Comparison of ENCODE assay signal across 8 mouse cellular contexts in genomic region chr5:130171956-130172601, GRCm38 (mm10). TPM values are rescaled to one million over a fixed set of nuclear protein-coding genes. Genes with fewer than 3 reads are reported as not detected.
A peak's percentile ranks its signal among the peaks of the same experiment; 100 is the strongest.
DNase-seq lines count a peak whose midpoint lies in the region; ATAC-seq and TF ChIP-seq lines count a peak whose summit lies in the region.

No protein-coding gene starts in this region.

- H3K9me3 ChIP-seq in forebrain, embryonic 13.5 days (replicated peaks) = no peaks in the 10 kb centered on the region
- H3K9me3 ChIP-seq in limb, embryonic 13.5 days = no peaks in the 10 kb centered on the region
- no peaks in the 10 kb centered on the region for H3K9me3 ChIP-seq in midbrain, embryonic 12.5 days
- H3K9me3 ChIP-seq in stomach, embryonic 15.5 days = no peaks in the 10 kb centered on the region

- H3K27me3 ChIP-seq in forebrain, embryonic 13.5 days = no peaks in the 10 kb centered on the region
- H3K27me3 ChIP-seq in limb, embryonic 13.5 days = no peaks in the 10 kb centered on the region
- no peaks in the 10 kb centered on the region for H3K27me3 ChIP-seq in midbrain, embryonic 12.5 days
- H3K27me3 ChIP-seq in stomach, embryonic 15.5 days (replicated peaks) = no peaks in the 10 kb centered on the region

- no peak for DNase-seq in layer of hippocampus, adult 2 months (ENCODE audit: low spot score in 2 of 2)
- no peak for DNase-seq in layer of hippocampus, postnatal 10 days (ENCODE audit: low spot score in 2 of 2)
- DNase-seq in adrenal gland, adult 2 months = peak; percentile 73

- H3K4me3 ChIP-seq in layer of hippocampus, adult 2 months = peak overlapping the region; percentile 83
- H3K4me3 ChIP-seq in forebrain, embryonic 13.5 days = peak overlapping the region; percentile 91
- H3K4me3 ChIP-seq in limb, embryonic 13.5 days = peak overlapping the region; percentile 90
- peak overlapping the region; percentile 90 for H3K4me3 ChIP-seq in midbrain, embryonic 12.5 days
- peak overlapping the region; percentile 92 for H3K4me3 ChIP-seq in stomach, embryonic 15.5 days (replicated peaks)

- no peak for TF ChIP-seq CTCF in layer of hippocampus, adult 2 months (conservative IDR thresholded peaks at IDR 0.05)

- H3K4me1 ChIP-seq in forebrain, embryonic 13.5 days = peaks cover 19% of the 10 kb centered on the region
- peaks cover 23% of the 10 kb centered on the region for H3K4me1 ChIP-seq in limb, embryonic 13.5 days
- peaks cover 18% of the 10 kb centered on the region for H3K4me1 ChIP-seq in midbrain, embryonic 12.5 days
- H3K4me1 ChIP-seq in stomach, embryonic 15.5 days = peaks cover 12% of the 10 kb centered on the region

- H3K9ac ChIP-seq in forebrain, embryonic 13.5 days = peak overlapping the region; percentile 94
- peak overlapping the region; percentile 95 for H3K9ac ChIP-seq in limb, embryonic 13.5 days
- peak overlapping the region; percentile 90 for H3K9ac ChIP-seq in midbrain, embryonic 12.5 days (replicated peaks)
- H3K9ac ChIP-seq in stomach, embryonic 15.5 days = peak overlapping the region; percentile 72

- ATAC-seq in forebrain, embryonic 13.5 days = peak; percentile 46
- ATAC-seq in hematopoietic stem cell, adult 5-6 weeks (replicated peaks in 1 of 2; ENCODE audit: insufficient read depth in 1 of 2, low FRiP score in 2 of 2, low TSS enrichment in 1 of 2, low read depth in 1 of 2, poor library complexity in 2 of 2, severe bottlenecking in 2 of 2) = peak; percentile 70 to 75
- peak; percentile 10 for ATAC-seq in limb, embryonic 13.5 days (ENCODE audit: low FRiP score, low read depth)
- peak; percentile 41 for ATAC-seq in midbrain, embryonic 12.5 days (ENCODE audit: low FRiP score, low read depth)
- peak; percentile 3 for ATAC-seq in stomach, embryonic 15.5 days (ENCODE audit: insufficient read depth, low FRiP score, low read depth)

- WGBS in forebrain, embryonic 13.5 days = 1% methylated on average over 44 of the region's 46 CpGs
- 1% methylated on average over 41 of the region's 46 CpGs for WGBS in limb, embryonic 13.5 days
- under 1% methylated on average over 46 of the region's 46 CpGs for WGBS in midbrain, embryonic 12.5 days
- under 1% methylated on average over 37 of the region's 46 CpGs for WGBS in stomach, embryonic 15.5 days

- peak overlapping the region; percentile 98 for H3K27ac ChIP-seq in layer of hippocampus, adult 2 months
- H3K27ac ChIP-seq in forebrain, embryonic 13.5 days = peak overlapping the region; percentile 70
- H3K27ac ChIP-seq in limb, embryonic 13.5 days = peak overlapping the region; percentile 65; the same call in 1 of the 2 replicates
- H3K27ac ChIP-seq in midbrain, embryonic 12.5 days (replicated peaks) = peak overlapping the region; percentile 89
- H3K27ac ChIP-seq in stomach, embryonic 15.5 days = peak overlapping the region; percentile 86

- peak overlapping the region; percentile 68 for H3K4me2 ChIP-seq in forebrain, embryonic 13.5 days
- peak overlapping the region; percentile 83 for H3K4me2 ChIP-seq in limb, embryonic 13.5 days (replicated peaks)
- H3K4me2 ChIP-seq in midbrain, embryonic 12.5 days (replicated peaks) = peak overlapping the region; percentile 82
- peak overlapping the region; percentile 58 for H3K4me2 ChIP-seq in stomach, embryonic 15.5 days

- no peaks in the 10 kb centered on the region for H3K36me3 ChIP-seq in forebrain, embryonic 13.5 days (ENCODE audit: poor library complexity, severe bottlenecking)
- H3K36me3 ChIP-seq in limb, embryonic 13.5 days = no peaks in the 10 kb centered on the region
- no peaks in the 10 kb centered on the region for H3K36me3 ChIP-seq in midbrain, embryonic 12.5 days
- no peaks in the 10 kb centered on the region for H3K36me3 ChIP-seq in stomach, embryonic 15.5 days

RNA-seq across cellular contexts. Expression of gene Rabgef1, which starts 0.5 kb away (rescaled TPM):
- 10 to 100 TPM; 48.8 to 51.1 TPM for total RNA-seq in layer of hippocampus, adult 2 months (2021)
- total RNA-seq in layer of hippocampus, postnatal 10 days (2021) = 10 to 100 TPM; 31.8 to 38.1 TPM
- 10 to 100 TPM; 27.9 to 63.3 TPM for total RNA-seq in adrenal gland, adult 2 months (2021)
- polyA plus RNA-seq in adrenal gland, adult 2 months (2012; rRNA removed) = 19.7 and 32.9 TPM in 2 replicates
- polyA plus RNA-seq in forebrain, embryonic 13.5 days (2015; fragmentation: Nextera tagmentation; extraction: Ambion mirVana) = 32.8 and 34.6 TPM in 2 replicates
- 35.6 and 47.9 TPM in 2 replicates for total RNA-seq in hematopoietic stem cell, adult 5-6 weeks (2017)
- 25.8 and 26.6 TPM in 2 replicates for polyA plus RNA-seq in limb, embryonic 13.5 days (2015; fragmentation: Nextera tagmentation; extraction: Ambion mirVana)
- 33.1 and 36.9 TPM in 2 replicates for polyA plus RNA-seq in midbrain, embryonic 12.5 days (2016; fragmentation: Nextera tagmentation; extraction: Ambion mirVana)
- polyA plus RNA-seq in stomach, embryonic 15.5 days (2015; fragmentation: Nextera tagmentation; extraction: Ambion mirVana) = 26.6 and 29.2 TPM in 2 replicates

RNA-seq across cellular contexts. Expression of gene Kctd7, which starts 27.4 kb away (rescaled TPM):
- total RNA-seq in layer of hippocampus, adult 2 months (2021) = 10 to 100 TPM; 10.3 to 12.8 TPM
- 10 to 100 TPM; 13.1 to 14.0 TPM for total RNA-seq in layer of hippocampus, postnatal 10 days (2021)
- total RNA-seq in adrenal gland, adult 2 months (2021) = 10 to 100 TPM; 10.3 to 14.5 TPM
- 33.2 and 36.3 TPM in 2 replicates for polyA plus RNA-seq in adrenal gland, adult 2 months (2012; rRNA removed)
- polyA plus RNA-seq in forebrain, embryonic 13.5 days (2015; fragmentation: Nextera tagmentation; extraction: Ambion mirVana) = 8.3 and 8.9 TPM in 2 replicates
- total RNA-seq in hematopoietic stem cell, adult 5-6 weeks (2017) = 3.3 and 6.4 TPM in 2 replicates
- 6.7 and 7.0 TPM in 2 replicates for polyA plus RNA-seq in limb, embryonic 13.5 days (2015; fragmentation: Nextera tagmentation; extraction: Ambion mirVana)
- 8.3 and 9.3 TPM in 2 replicates for polyA plus RNA-seq in midbrain, embryonic 12.5 days (2016; fragmentation: Nextera tagmentation; extraction: Ambion mirVana)
- 4.8 and 5.4 TPM in 2 replicates for polyA plus RNA-seq in stomach, embryonic 15.5 days (2015; fragmentation: Nextera tagmentation; extraction: Ambion mirVana)

RNA-seq across cellular contexts. Expression of gene Tmem248, which starts 44.8 kb away (rescaled TPM):
- total RNA-seq in layer of hippocampus, adult 2 months (2021) = 10 to 100 TPM; 39.7 to 41.4 TPM
- 10 to 100 TPM; 36.1 to 37.0 TPM for total RNA-seq in layer of hippocampus, postnatal 10 days (2021)
- 10 to 100 TPM; 66.7 to 78.7 TPM for total RNA-seq in adrenal gland, adult 2 months (2021)
- 45.8 and 51.1 TPM in 2 replicates for polyA plus RNA-seq in adrenal gland, adult 2 months (2012; rRNA removed)
- 21.8 and 22.3 TPM in 2 replicates for polyA plus RNA-seq in forebrain, embryonic 13.5 days (2015; fragmentation: Nextera tagmentation; extraction: Ambion mirVana)
- 40.9 and 43.5 TPM in 2 replicates for total RNA-seq in hematopoietic stem cell, adult 5-6 weeks (2017)
- polyA plus RNA-seq in limb, embryonic 13.5 days (2015; fragmentation: Nextera tagmentation; extraction: Ambion mirVana) = 34.7 and 35.0 TPM in 2 replicates
- polyA plus RNA-seq in midbrain, embryonic 12.5 days (2016; fragmentation: Nextera tagmentation; extraction: Ambion mirVana) = 33.1 and 34.1 TPM in 2 replicates
- polyA plus RNA-seq in stomach, embryonic 15.5 days (2015; fragmentation: Nextera tagmentation; extraction: Ambion mirVana) = 37.3 and 43.1 TPM in 2 replicates

Comparison
In these comparisons a context has a peak if more than half of its experiments do, and no peak if none do; other contexts are left out.
1. ATAC-seq: peak in every context shown above with its lines; median percentile 72 in hematopoietic stem cell, adult 5-6 weeks; 46 in forebrain, embryonic 13.5 days; 41 in midbrain, embryonic 12.5 days; 10 in limb, embryonic 13.5 days; 3 in stomach, embryonic 15.5 days.